Comparison of ENCODE assay signal across 28 mouse cellular contexts in the genomic region with DNA sequence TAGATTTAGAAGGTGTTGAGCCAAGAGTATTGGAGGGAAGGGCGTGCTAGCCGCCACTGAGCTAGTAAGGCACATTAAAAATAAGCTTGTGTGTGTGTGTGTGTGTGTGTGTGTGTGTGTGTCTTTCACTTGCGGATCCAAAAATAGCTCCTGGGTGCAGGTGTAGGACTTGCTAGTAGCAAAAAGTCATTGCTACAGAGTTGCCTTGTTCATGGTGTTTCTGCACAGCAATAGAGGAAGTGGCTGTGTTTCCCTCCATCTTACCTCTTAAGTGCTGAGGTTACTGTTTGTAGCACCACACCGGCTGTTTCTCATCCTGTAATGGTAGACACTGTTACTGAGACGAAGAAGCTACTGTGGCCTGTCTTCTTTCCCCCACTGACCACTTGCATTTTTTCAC. TPM values are rescaled to one million over a fixed set of nuclear protein-coding genes. Genes with fewer than 3 reads are reported as not detected.
DNase-seq lines count a peak whose midpoint lies in the region; ATAC-seq and TF ChIP-seq lines count a peak whose summit lies in the region.
"Had no signal": no experiment of that assay in that cellular context is flagged by ENCODE, and none has a peak within 500 bp of the region (broad histone marks: within the 10 kb centered on the region; RNA-seq: fewer than 3 reads in every experiment).

No protein-coding gene starts in this region.

- TF ChIP-seq RAD21 in CH12.LX (IDR thresholded peaks at IDR 0.05; ENCODE audit: low read depth, low read length), result no peak

- H3K27me3 ChIP-seq in CH12.LX (replicated peaks), result no peaks in the 10 kb centered on the region
- no peaks in the 10 kb centered on the region for H3K27me3 ChIP-seq in thymus, adult 2 months (ENCODE audit: control insufficient read depth, insufficient read depth, low read length)
- no peaks in the 10 kb centered on the region for H3K27me3 ChIP-seq in midbrain, embryonic 13.5 days
- H3K27me3 ChIP-seq: embryonic facial prominence, embryonic 15.5 days; heart, embryonic 12.5 days; hindbrain, embryonic 13.5 days; limb, embryonic 12.5 days; midbrain, embryonic 15.5 days; neural tube, embryonic 13.5 days had no signal

- ATAC-seq in hematopoietic stem cell, adult 5-6 weeks (replicated peaks in 1 of 2; ENCODE audit: insufficient read depth in 1 of 2, low FRiP score in 2 of 2, low TSS enrichment in 1 of 2, low read depth in 1 of 2, poor library complexity in 2 of 2, severe bottlenecking in 2 of 2), result peak; percentile 59 to 67; a peak in 3 of 4 replicates
- no peak for ATAC-seq in midbrain, embryonic 13.5 days
- ATAC-seq: activated CD4-positive, CD25-positive, alpha-beta regulatory T cell, adult 4 months; forebrain, embryonic 14.5 days; inflammation-experienced regulatory T-cells, adult 6 months; liver, postnatal 0 days; midbrain, embryonic 15.5 days had no signal

- TF ChIP-seq EP300 in CH12.LX (IDR thresholded peaks at IDR 0.05; ENCODE audit: low read length), result no peak

- H3K4me3 ChIP-seq in CH12.LX (replicated peaks in 1 of 3; ENCODE audit: low read depth in 2 of 3, low read length in 2 of 3, poor library complexity in 1 of 3), result no peak overlapping the region
- no peak overlapping the region for H3K4me3 ChIP-seq in thymus, adult 2 months (ENCODE audit: control insufficient read depth, insufficient read depth, low read length)
- no peak overlapping the region for H3K4me3 ChIP-seq in midbrain, embryonic 13.5 days (replicated peaks)
- H3K4me3 ChIP-seq: embryonic facial prominence, embryonic 15.5 days; gastrocnemius, adult 2 months; heart, embryonic 12.5 days; hindbrain, embryonic 13.5 days; limb, embryonic 12.5 days; midbrain, embryonic 15.5 days; neural tube, embryonic 13.5 days had no signal

- H3K4me2 ChIP-seq in CH12.LX (ENCODE audit: insufficient read depth, low read depth, poor library complexity, severe bottlenecking), result no peak overlapping the region
- no peak overlapping the region for H3K4me2 ChIP-seq in midbrain, embryonic 13.5 days (replicated peaks)
- H3K4me2 ChIP-seq: embryonic facial prominence, embryonic 15.5 days; heart, embryonic 12.5 days; hindbrain, embryonic 13.5 days; limb, embryonic 12.5 days; liver, embryonic 11.5 days; midbrain, embryonic 15.5 days; neural tube, embryonic 13.5 days had no signal

- dilution Hi-C loops in CH12.LX (cut with MboI; ENCODE audit: extremely low pct_ligation_motif_present, extremely low pct_unique_long_range_greater_than_20kb, low sequenced_read_pairs), result no loop called here

- no peak for TF ChIP-seq POLR2A in CH12.LX (IDR thresholded peaks at IDR 0.05; ENCODE audit: low read depth, low read length)
- TF ChIP-seq POLR2A in thymus, adult 2 months (IDR thresholded peaks at IDR 0.05; ENCODE audit: control insufficient read depth, extremely low read depth, insufficient read depth, low read length, poor library complexity), result no peak

- WGBS in thymus, adult 2 months, result 15% methylated on average over 5 of the region's 5 CpGs
- WGBS in midbrain, embryonic 13.5 days, result 93% methylated on average over 5 of the region's 5 CpGs

- H3K36me3 ChIP-seq in CH12.LX (replicated peaks in 1 of 2; ENCODE audit: control insufficient read depth in 1 of 2, insufficient read depth in 1 of 2, low read length in 1 of 2), result no peaks in the 10 kb centered on the region
- H3K36me3 ChIP-seq in thymus, adult 2 months (ENCODE audit: control insufficient read depth, insufficient read depth, low read length), result no peaks in the 10 kb centered on the region
- no peaks in the 10 kb centered on the region for H3K36me3 ChIP-seq in midbrain, embryonic 13.5 days
- H3K36me3 ChIP-seq: embryonic facial prominence, embryonic 15.5 days; G1E; heart, embryonic 12.5 days; hindbrain, embryonic 13.5 days; limb, embryonic 12.5 days; midbrain, embryonic 15.5 days; neural tube, embryonic 13.5 days had no signal

- peaks cover 0 to 20% of the 10 kb centered on the region in 2 experiments; a peak in 2 of 4 replicates for H3K4me1 ChIP-seq in CH12.LX (ENCODE audit: control insufficient read depth in 1 of 2, insufficient read depth in 2 of 2)
- peaks cover 29% of the 10 kb centered on the region for H3K4me1 ChIP-seq in thymus, adult 2 months (replicated peaks; ENCODE audit: control insufficient read depth, insufficient read depth, low read length)
- H3K4me1 ChIP-seq in midbrain, embryonic 13.5 days (replicated peaks), result no peaks in the 10 kb centered on the region
- H3K4me1 ChIP-seq: embryonic facial prominence, embryonic 15.5 days; hindbrain, embryonic 13.5 days; limb, embryonic 12.5 days; midbrain, embryonic 15.5 days; neural tube, embryonic 13.5 days had no signal

- H3K9me3 ChIP-seq in CH12.LX (replicated peaks; ENCODE audit: low read length), result no peaks in the 10 kb centered on the region
- H3K9me3 ChIP-seq in midbrain, embryonic 13.5 days, result no peaks in the 10 kb centered on the region
- H3K9me3 ChIP-seq: embryonic facial prominence, embryonic 15.5 days; G1E; heart, embryonic 12.5 days; hindbrain, embryonic 13.5 days; limb, embryonic 12.5 days; midbrain, embryonic 15.5 days; neural tube, embryonic 13.5 days had no signal

- in situ Hi-C loops in CH12.LX (cut with MboI; ENCODE audit: low pct_ligation_motif_present, low pct_unique_long_range_greater_than_20kb, low sequenced_read_pairs), result no loop called here

- H3K27ac ChIP-seq in CH12.LX (ENCODE audit: insufficient read depth, low read depth), result no peak overlapping the region
- peak overlapping the region; percentile 80 for H3K27ac ChIP-seq in thymus, adult 2 months (ENCODE audit: control insufficient read depth, insufficient read depth, low read length)
- H3K27ac ChIP-seq in midbrain, embryonic 13.5 days, result no peak overlapping the region
- H3K27ac ChIP-seq: embryonic facial prominence, embryonic 15.5 days; gastrocnemius, adult 2 months; hindbrain, embryonic 13.5 days; limb, embryonic 12.5 days; midbrain, embryonic 15.5 days; neural tube, embryonic 13.5 days had no signal

- no peaks in the 10 kb centered on the region for H3K79me2 ChIP-seq in CH12.LX (replicated peaks; ENCODE audit: control insufficient read depth, extremely low read depth, insufficient read depth, poor library complexity, severe bottlenecking)

- no peak for TF ChIP-seq CTCF in CH12.LX (conservative IDR thresholded peaks at IDR 0.05 in 1 of 2, IDR thresholded peaks at IDR 0.05 in 1 of 2; ENCODE audit: low read depth in 2 of 2, low read length in 2 of 2)
- TF ChIP-seq CTCF in thymus, adult 2 months (IDR thresholded peaks at IDR 0.05; ENCODE audit: borderline replicate concordance, control insufficient read depth, extremely low read depth, insufficient read depth, low read length, poor library complexity), result no peak

- peak; percentile 32 for DNase-seq in CH12.LX (ENCODE audit: extremely low read depth)
- DNase-seq in thymus, adult 2 months, result peak; percentile 56
- peak; percentile 54 for DNase-seq in thymus, postnatal 4 days
- DNase-seq in kidney, adult 9 months, result no peak
- no peak for DNase-seq in heart, postnatal 4 days
- DNase-seq: adrenal gland, adult 8-10 months; cerebellum, adult 2 months; cerebellum, postnatal 36 days; gastrocnemius, adult 2 months; heart, adult 18-20 months; heart, postnatal 10 days; kidney, adult 2 months; kidney, postnatal 10 days; liver, postnatal 0 days; lung, postnatal 14 days had no signal

- no peak overlapping the region for H3K9ac ChIP-seq in CH12.LX (ENCODE audit: insufficient read depth, low read depth)
- H3K9ac ChIP-seq in midbrain, embryonic 13.5 days (replicated peaks), result no peak overlapping the region
- H3K9ac ChIP-seq: embryonic facial prominence, embryonic 15.5 days; heart, embryonic 12.5 days; hindbrain, embryonic 13.5 days; limb, embryonic 12.5 days; liver, postnatal 0 days; midbrain, embryonic 15.5 days; neural tube, embryonic 13.5 days had no signal

TF ChIP-seq in CH12.LX, 34 proteins besides CTCF, POLR2A, EP300 and RAD21:
- TF ChIP-seq ZMIZ1 (IDR thresholded peaks at IDR 0.05; ENCODE audit: low read depth, low read length) (no peak), SMC3 (IDR thresholded peaks at IDR 0.05; ENCODE audit: low read depth, low read length) (no peak), TCF12 (IDR thresholded peaks at IDR 0.05; ENCODE audit: low read depth, low read length) (no peak), ZKSCAN1 (IDR thresholded peaks at IDR 0.05; ENCODE audit: borderline replicate concordance, low read depth, low read length) (no peak), NELFE (IDR thresholded peaks at IDR 0.05; ENCODE audit: low read depth, low read length) (no peak), PAX5 (IDR thresholded peaks at IDR 0.05; ENCODE audit: low read length) (no peak), CHD1 (IDR thresholded peaks at IDR 0.05; ENCODE audit: low read depth, low read length) (no peak), ZNF384 (IDR thresholded peaks at IDR 0.05; ENCODE audit: low read depth, low read length) (no peak), IRF4 (IDR thresholded peaks at IDR 0.05; ENCODE audit: low read depth, low read length) (no peak), E2F4 (IDR thresholded peaks at IDR 0.05; ENCODE audit: insufficient replicate concordance, low read depth, low read length) (no peak), ETS1 (conservative IDR thresholded peaks at IDR 0.05; ENCODE audit: low read depth, low read length) (no peak)

RNA-seq across cellular contexts. Expression of gene Cdk20, which starts 24.1 kb away (rescaled TPM):
- total RNA-seq in CH12.LX (2012; rRNA removed) (0.21 and 0.29 TPM in 2 replicates), CH12.LX (2014; rRNA removed) (1.2 and 1.5 TPM in 2 replicates)
- 1.5 and 2.2 TPM in 2 replicates for polyA plus RNA-seq in CH12.LX (2012; ENCODE audit: insufficient read length, low read depth)
- total RNA-seq in hematopoietic stem cell, adult 5-6 weeks (2017), result 6.1 and 6.4 TPM in 2 replicates
- 128 and 129 TPM in 2 replicates for polyA plus RNA-seq in thymus, adult 2 months (2012; rRNA removed)
- polyA plus RNA-seq in midbrain, embryonic 13.5 days (2015; fragmentation: Nextera tagmentation; extraction: Ambion mirVana), result 16.6 and 19.4 TPM in 2 replicates
- 1 to 10 TPM; 2.3 to 2.5 TPM for total RNA-seq in heart, postnatal 4 days (2021)

RNA-seq across cellular contexts. Expression of gene Ctsl, which starts 37.3 kb away (rescaled TPM):
- total RNA-seq in CH12.LX (2012; rRNA removed) (0.89 and 1.8 TPM in 2 replicates), CH12.LX (2014; rRNA removed) (4.6 and 5.7 TPM in 2 replicates)
- 6.5 and 8.1 TPM in 2 replicates for polyA plus RNA-seq in CH12.LX (2012; ENCODE audit: insufficient read length, low read depth)
- 84.4 and 135 TPM in 2 replicates for total RNA-seq in hematopoietic stem cell, adult 5-6 weeks (2017)
- polyA plus RNA-seq in thymus, adult 2 months (2012; rRNA removed), result 292 and 586 TPM in 2 replicates
- polyA plus RNA-seq in midbrain, embryonic 13.5 days (2015; fragmentation: Nextera tagmentation; extraction: Ambion mirVana), result 104 TPM in 2 replicates
- 100 to 1,000 TPM; 206 to 217 TPM for total RNA-seq in heart, postnatal 4 days (2021)

Comparison
In these comparisons a context has a peak if more than half of its experiments do, and no peak if none do; other contexts are left out.
1. DNase-seq: peak in CH12.LX (single experiment), thymus, adult 2 months (single experiment) and thymus, postnatal 4 days (single experiment); none in kidney, adult 9 months (single experiment) and heart, postnatal 4 days (single experiment).
2. RNA of gene Ctsl, which starts 37.3 kb away (total RNA-seq): 206 to 217 TPM in heart, postnatal 4 days and 84.4 to 135 TPM in hematopoietic stem cell, adult 5-6 weeks; 0.89 to 5.7 TPM in CH12.LX; every median in the first group is over 10 times any median in the second.